Mouse (Mus musculus) telencephalon, adult 2 months (tissue): ENCODE measurements at regions not wholly inside any gene's neighbourhood (a gene's known extent, or its start where the extent isn't known, plus 50 kb on each side); places are given as distances from the start of the nearest gene placed in this dataset.

Experiments used
- DNase-seq: peaks from one replicate; pipeline ENCODE4 v3.0.0-alpha.2; 2011; ENCODE audit warnings: low read depth, low spot score

DNA sequence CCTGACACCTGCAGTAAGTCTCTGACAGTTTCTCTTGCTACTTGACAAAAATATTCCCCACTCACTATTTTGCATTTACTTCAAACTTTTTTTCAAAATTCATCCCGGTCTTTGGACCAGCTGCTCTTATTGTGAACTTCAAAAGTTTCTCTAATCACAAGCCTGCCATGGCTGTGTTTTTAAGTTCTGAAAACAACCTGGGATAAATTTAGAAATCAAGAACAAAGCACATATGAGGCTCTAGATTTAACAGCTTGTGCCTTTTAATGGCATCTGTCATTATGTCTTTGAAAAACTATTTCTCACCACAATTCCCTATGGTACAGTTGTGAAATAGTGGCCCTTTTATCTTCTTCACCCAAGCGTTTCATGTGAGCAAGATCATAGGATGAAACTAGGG lies 232.4 kb upstream of the Kcnd2 start:
- peak; percentile 15 for DNase-seq

DNA sequence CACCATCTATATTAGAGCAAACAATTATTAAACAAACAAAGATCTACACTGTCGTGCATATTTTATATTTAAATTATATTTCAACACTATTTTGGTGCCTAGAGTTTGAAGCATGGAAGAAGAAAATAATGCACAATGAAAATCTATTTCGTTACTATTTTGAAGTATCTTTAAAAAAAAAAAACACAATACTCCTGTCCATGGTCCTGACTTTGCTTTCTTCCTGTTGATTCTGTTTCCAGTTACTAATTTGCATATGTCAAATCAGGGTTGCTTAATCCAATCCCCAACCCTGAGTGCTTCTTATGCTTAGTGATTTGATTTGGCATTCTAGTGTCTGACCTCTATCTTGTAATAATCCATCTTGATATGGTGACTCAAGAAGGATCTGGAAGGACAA lies 210.2 kb upstream of the Kcnd2 start:
- DNase-seq = no peak

DNA sequence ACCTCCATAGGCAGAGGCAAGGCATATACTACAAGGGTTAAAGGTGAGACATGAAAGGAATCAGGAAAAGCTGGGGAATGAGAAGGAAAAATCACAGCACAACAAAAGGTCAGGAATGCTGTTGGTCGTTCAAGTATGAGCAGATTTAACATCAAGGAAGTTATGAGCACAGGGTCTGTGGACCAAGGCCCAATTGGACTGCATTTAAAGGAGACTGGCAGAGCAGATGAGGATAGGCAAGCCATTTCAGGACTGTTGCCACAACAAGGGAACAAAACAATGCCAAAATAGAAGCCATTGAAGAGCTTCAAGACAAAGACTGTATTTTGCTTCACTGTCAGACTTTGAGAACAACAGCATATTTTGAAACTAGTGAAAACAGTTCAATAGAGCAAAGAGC lies 167.4 kb upstream of the Kcnd2 start:
- DNase-seq = no peak

DNA sequence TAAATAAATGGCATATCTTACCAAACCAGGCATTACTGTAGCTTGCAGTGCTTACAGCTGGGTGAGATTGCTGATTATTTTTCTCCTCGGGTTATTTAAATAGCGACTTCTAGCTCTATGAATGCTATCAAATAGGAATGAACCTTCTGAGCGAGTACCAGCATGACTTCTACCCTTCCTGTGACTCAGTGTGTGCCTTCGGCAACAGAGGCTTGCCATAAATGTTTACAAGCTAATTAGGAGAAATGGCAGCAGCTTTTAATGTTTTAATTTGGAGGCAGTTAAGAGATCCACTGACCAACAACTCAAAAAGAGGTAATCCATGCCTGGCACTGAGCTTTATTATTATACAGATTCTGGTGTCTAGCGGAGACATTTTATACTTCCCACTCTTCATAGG lies 122.3 kb upstream of the Kcnd2 start:
- no peak for DNase-seq

DNA sequence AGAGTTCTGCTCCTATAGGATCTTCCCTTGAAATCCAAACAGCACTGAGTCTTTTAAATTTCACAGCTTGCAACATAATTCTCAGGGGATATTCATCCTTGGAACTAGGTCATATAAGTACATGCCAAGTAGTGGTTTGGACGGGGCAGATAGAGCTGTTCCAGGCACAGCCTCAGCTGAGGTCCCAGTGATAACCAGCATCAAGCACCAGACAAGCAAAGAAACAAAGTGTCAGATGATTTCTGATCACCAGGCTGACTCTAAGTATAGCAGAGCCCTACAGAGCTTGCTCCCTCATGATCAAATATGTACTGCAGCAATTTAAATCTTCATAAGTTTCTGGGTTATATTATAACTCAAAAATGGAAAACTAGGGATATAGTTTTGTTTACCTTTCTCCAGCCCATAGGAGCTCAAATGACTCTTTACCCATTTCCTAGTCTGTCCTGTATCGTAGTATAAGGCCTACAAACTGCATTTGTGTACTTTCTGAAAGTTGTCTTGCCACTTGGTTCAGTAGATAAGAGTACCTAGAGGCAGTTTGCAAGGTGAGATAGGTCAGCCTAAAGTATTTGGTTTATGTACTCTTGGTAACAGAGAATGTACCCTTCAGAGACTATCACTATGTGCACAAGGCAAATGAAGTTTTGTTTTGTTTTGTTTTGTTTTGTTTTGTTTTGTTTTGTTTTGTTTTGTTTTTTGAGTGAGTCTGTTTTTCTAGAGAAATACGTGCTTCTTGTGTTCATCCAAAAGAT lies 103.9 kb upstream of the Kcnd2 start:
- no peak for DNase-seq

DNA sequence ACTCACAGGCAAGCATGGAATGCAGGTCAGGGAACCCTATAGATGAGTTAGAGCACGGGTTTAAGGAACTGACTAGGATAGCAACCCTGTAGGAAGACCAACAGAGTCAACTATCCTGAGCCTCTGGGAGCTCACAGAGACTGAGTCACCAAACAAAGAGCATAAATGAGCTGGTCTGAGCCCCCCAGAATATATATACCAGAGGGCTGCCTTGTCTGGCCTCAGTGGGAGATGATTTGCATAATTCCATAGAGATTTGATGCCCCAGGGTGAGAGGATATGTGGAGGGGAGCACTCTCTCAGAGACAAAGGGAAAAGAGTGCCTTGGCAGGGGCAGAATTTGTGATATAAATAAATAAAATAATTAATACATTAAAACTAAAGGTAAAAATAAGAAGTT lies 93.2 kb upstream of the Kcnd2 start:
- DNase-seq = no peak

DNA sequence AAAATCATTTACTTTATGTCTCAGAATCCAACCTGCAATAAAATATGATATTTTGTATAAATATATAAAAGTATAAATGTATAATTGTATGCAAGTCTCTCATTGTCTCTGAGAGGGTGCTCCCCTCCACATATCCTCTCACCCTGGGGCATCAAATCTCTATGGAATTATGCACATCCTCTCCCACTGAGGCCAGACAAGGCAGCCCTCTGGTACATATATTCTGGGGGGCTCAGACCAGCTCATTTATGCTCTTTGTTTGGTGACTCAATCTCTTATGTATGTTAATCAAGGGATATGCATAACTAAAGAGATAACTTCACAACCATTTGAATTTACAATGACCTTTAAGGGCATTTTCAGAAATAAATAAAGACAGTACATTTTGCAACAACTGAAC lies 92.5 kb upstream of the Kcnd2 start:
- no peak for DNase-seq
